In genomic region chr9:111271056-111271433, GRCm38 (mm10) we compare ENCODE assay signal across 8 mouse cellular contexts. TPM values are rescaled to one million over a fixed set of nuclear protein-coding genes. Genes with fewer than 3 reads are reported as not detected.
DNase-seq lines count a peak whose midpoint lies in the region; ATAC-seq and TF ChIP-seq lines count a peak whose summit lies in the region.

No protein-coding gene starts in this region.

- H3K4me1 ChIP-seq in embryonic facial prominence, embryonic 14.5 days (ENCODE audit: control insufficient read depth, insufficient read depth, low read length), result peaks cover 34% of the 10 kb centered on the region
- peaks cover 36% of the 10 kb centered on the region for H3K4me1 ChIP-seq in limb, embryonic 12.5 days (replicated peaks)
- H3K4me1 ChIP-seq in olfactory bulb, adult 2 months (ENCODE audit: control insufficient read depth, insufficient read depth, low read length), result peaks cover 3% of the 10 kb centered on the region

- 0 out of 2 replicates have a peak, but pooled peaks have one; percentile 33 for TF ChIP-seq POLR2A in olfactory bulb, adult 2 months (IDR thresholded peaks at IDR 0.05; ENCODE audit: insufficient read depth, low read depth, low read length)

- under 1% methylated on average over 29 of the region's 32 CpGs for WGBS in embryonic facial prominence, embryonic 14.5 days
- under 1% methylated on average over 32 of the region's 32 CpGs for WGBS in limb, embryonic 12.5 days
- under 1% methylated on average over 32 of the region's 32 CpGs for WGBS in olfactory bulb, adult 2 months

- H3K36me3 ChIP-seq in embryonic facial prominence, embryonic 14.5 days (ENCODE audit: control insufficient read depth, insufficient read depth, low read length), result peaks cover 37% of the 10 kb centered on the region
- peaks cover 28% of the 10 kb centered on the region for H3K36me3 ChIP-seq in limb, embryonic 12.5 days

- peak overlapping the region; percentile 95 for H3K9ac ChIP-seq in embryonic facial prominence, embryonic 14.5 days (ENCODE audit: low read depth, low read length)
- H3K9ac ChIP-seq in limb, embryonic 12.5 days (replicated peaks), result peak overlapping the region; percentile 82

- H3K4me2 ChIP-seq in embryonic facial prominence, embryonic 14.5 days (ENCODE audit: low read depth, low read length), result peak overlapping the region; percentile 63
- peak overlapping the region; percentile 70 for H3K4me2 ChIP-seq in limb, embryonic 12.5 days

- DNase-seq in gastrocnemius, adult 2 months, result no peak
- DNase-seq in gastrocnemius, postnatal 36 days, result no peak
- peak; percentile 63 for DNase-seq in embryonic facial prominence, embryonic 14.5 days (ENCODE audit: low spot score)
- no peak for DNase-seq in frontal cortex, adult 2 months (ENCODE audit: extremely low spot score in 1 of 2, low spot score in 1 of 2)
- DNase-seq in layer of hippocampus, postnatal 10 days (ENCODE audit: low spot score in 2 of 2), result no peak

- peak overlapping the region; percentile 88 for H3K4me3 ChIP-seq in gastrocnemius, adult 2 months
- peak overlapping the region; percentile 97 for H3K4me3 ChIP-seq in embryonic facial prominence, embryonic 14.5 days (ENCODE audit: low read depth, low read length)
- H3K4me3 ChIP-seq in limb, embryonic 12.5 days (replicated peaks), result peak overlapping the region; percentile 87
- peak overlapping the region; percentile 68 for H3K4me3 ChIP-seq in olfactory bulb, adult 2 months (ENCODE audit: insufficient read depth, low read depth, low read length)

- peak overlapping the region; percentile 93 for H3K27ac ChIP-seq in gastrocnemius, adult 2 months
- H3K27ac ChIP-seq in embryonic facial prominence, embryonic 14.5 days (replicated peaks; ENCODE audit: low read depth, low read length), result peak overlapping the region; percentile 96
- H3K27ac ChIP-seq in limb, embryonic 12.5 days, result peak overlapping the region; percentile 94
- peak overlapping the region; percentile 68 for H3K27ac ChIP-seq in olfactory bulb, adult 2 months (ENCODE audit: insufficient read depth, low read depth, low read length)

- intact Hi-C loops in gastrocnemius, adult 2 months (cut with DNase I), result loop anchor here (5.0 kb wide), 1 partner anchor 154 kb away; the partner anchor contains the start of gene Lrrfip2
- intact Hi-C loops in gastrocnemius, postnatal 36 days (cut with DNase I), result no loop called here

- peak; percentile 14 for ATAC-seq in CD4-positive, CD25-positive, alpha-beta regulatory T cell, adult 4 months
- peak; percentile 59 for ATAC-seq in embryonic facial prominence, embryonic 14.5 days (ENCODE audit: low read depth)
- ATAC-seq in limb, embryonic 12.5 days (ENCODE audit: insufficient number of reproducible peaks, insufficient read depth, low FRiP score, low TSS enrichment, low read depth), result peak; percentile 41

- TF ChIP-seq CTCF in gastrocnemius, adult 2 months (IDR thresholded peaks at IDR 0.05), result no peak
- TF ChIP-seq CTCF in olfactory bulb, adult 2 months (IDR thresholded peaks at IDR 0.05; ENCODE audit: insufficient read depth, low read depth, low read length), result no peak

- no peaks in the 10 kb centered on the region for H3K9me3 ChIP-seq in embryonic facial prominence, embryonic 14.5 days (ENCODE audit: control insufficient read depth, low read length)
- no peaks in the 10 kb centered on the region for H3K9me3 ChIP-seq in limb, embryonic 12.5 days

- H3K27me3 ChIP-seq in embryonic facial prominence, embryonic 14.5 days (replicated peaks; ENCODE audit: control insufficient read depth, insufficient read depth, low read length), result no peaks in the 10 kb centered on the region
- H3K27me3 ChIP-seq in limb, embryonic 12.5 days, result no peaks in the 10 kb centered on the region

RNA-seq across cellular contexts. Expression of gene Mlh1, which starts 0.5 kb away (rescaled TPM):
- 1 to 10 TPM; 5.1 to 6.4 TPM for total RNA-seq in gastrocnemius, adult 2 months (2021)
- total RNA-seq in gastrocnemius, postnatal 36 days (2021), result 1 to 10 TPM; 4.9 to 8.4 TPM
- polyA plus RNA-seq in CD4-positive, CD25-positive, alpha-beta regulatory T cell, adult 4 months (2017; shearing (Covaris generic)), result 10 to 100 TPM; 14.8 to 22.1 TPM
- polyA plus RNA-seq in embryonic facial prominence, embryonic 14.5 days (2014; fragmentation: Nextera tagmentation; extraction: Ambion mirVana), result 33.6 and 34.2 TPM in 2 replicates
- polyA plus RNA-seq in limb, embryonic 12.5 days (2016; fragmentation: Nextera tagmentation; extraction: Ambion mirVana), result 45.1 and 45.2 TPM in 2 replicates
- not detected in 2 replicates for polyA plus RNA-seq in olfactory bulb, adult 2 months (2012; ENCODE audit: insufficient read depth, insufficient read length, low replicate concordance, missing spikeins)
- polyA plus RNA-seq in frontal cortex, adult 2 months (2012; rRNA removed), result 32.6 and 37.4 TPM in 2 replicates
- total RNA-seq in layer of hippocampus, postnatal 10 days (2021), result 10 to 100 TPM; 21.1 to 26.0 TPM

RNA-seq across cellular contexts. Expression of gene Epm2aip1, which starts 0.7 kb away (rescaled TPM):
- total RNA-seq in gastrocnemius, adult 2 months (2021), result 10 to 100 TPM; 21.1 to 24.7 TPM
- total RNA-seq in gastrocnemius, postnatal 36 days (2021), result 10 to 100 TPM; 16.1 to 22.4 TPM
- polyA plus RNA-seq in CD4-positive, CD25-positive, alpha-beta regulatory T cell, adult 4 months (2017; shearing (Covaris generic)), result 1 to 10 TPM; 7.2 to 8.4 TPM
- polyA plus RNA-seq in embryonic facial prominence, embryonic 14.5 days (2014; fragmentation: Nextera tagmentation; extraction: Ambion mirVana), result 47.0 and 48.2 TPM in 2 replicates
- polyA plus RNA-seq in limb, embryonic 12.5 days (2016; fragmentation: Nextera tagmentation; extraction: Ambion mirVana), result 41.2 and 46.4 TPM in 2 replicates
- polyA plus RNA-seq in olfactory bulb, adult 2 months (2012; ENCODE audit: insufficient read depth, insufficient read length, low replicate concordance, missing spikeins), result 80.5 TPM in 1 of 2 replicates, not detected in the other
- polyA plus RNA-seq in frontal cortex, adult 2 months (2012; rRNA removed), result 41.9 and 47.2 TPM in 2 replicates
- total RNA-seq in layer of hippocampus, postnatal 10 days (2021), result 10 to 100 TPM; 80.1 to 83.0 TPM

RNA-seq across cellular contexts. Expression of gene Trank1, which starts 40.5 kb away (rescaled TPM):
- total RNA-seq in gastrocnemius, adult 2 months (2021), result not detected
- total RNA-seq in gastrocnemius, postnatal 36 days (2021), result not detected
- polyA plus RNA-seq in CD4-positive, CD25-positive, alpha-beta regulatory T cell, adult 4 months (2017; shearing (Covaris generic)), result not detected
- polyA plus RNA-seq in embryonic facial prominence, embryonic 14.5 days (2014; fragmentation: Nextera tagmentation; extraction: Ambion mirVana), result 0.79 and 0.92 TPM in 2 replicates
- 0.10 and 0.12 TPM in 2 replicates for polyA plus RNA-seq in limb, embryonic 12.5 days (2016; fragmentation: Nextera tagmentation; extraction: Ambion mirVana)
- polyA plus RNA-seq in olfactory bulb, adult 2 months (2012; ENCODE audit: insufficient read depth, insufficient read length, low replicate concordance, missing spikeins), result 43.4 and 47.9 TPM in 2 replicates
- polyA plus RNA-seq in frontal cortex, adult 2 months (2012; rRNA removed), result 352 and 407 TPM in 2 replicates
- 100 to 1,000 TPM in 1 of 2 experiments, 10 to 100 TPM in 1; 92.2 to 132 TPM for total RNA-seq in layer of hippocampus, postnatal 10 days (2021)

Comparison
In these comparisons a context has a peak if more than half of its experiments do, and no peak if none do; other contexts are left out.
1. RNA of gene Mlh1, which starts 0.5 kb away (polyA plus RNA-seq): 45.1 to 45.2 TPM in limb, embryonic 12.5 days, 32.6 to 37.4 TPM in frontal cortex, adult 2 months, 33.6 to 34.2 TPM in embryonic facial prominence, embryonic 14.5 days and 14.8 to 22.1 TPM in CD4-positive, CD25-positive, alpha-beta regulatory T cell, adult 4 months; not detected in olfactory bulb, adult 2 months; every median in the first group is over 10 times any median in the second.
2. RNA of gene Trank1, which starts 40.5 kb away (polyA plus RNA-seq): 352 to 407 TPM in frontal cortex, adult 2 months and 43.4 to 47.9 TPM in olfactory bulb, adult 2 months; 0.79 to 0.92 TPM in embryonic facial prominence, embryonic 14.5 days, not detected in CD4-positive, CD25-positive, alpha-beta regulatory T cell, adult 4 months and 0.10 to 0.12 TPM in limb, embryonic 12.5 days; every median in the first group is over 10 times any median in the second.
3. Peak in every context shown above with its lines, with median percentiles within 50 percentile points of each other: H3K27ac ChIP-seq, H3K4me3 ChIP-seq and ATAC-seq.